Mouse (Mus musculus) megakaryocyte, embryonic 14.5 days (primary cell): ENCODE measurements around the gene Smcr8. TPM values are rescaled to one million over a fixed set of nuclear protein-coding genes. Genes with fewer than 3 reads are reported as not detected.

Source experiments
- H3K27me3 ChIP-seq: replicated peaks from 2 replicates; pipeline ENCODE3; 2012; ENCODE audit warnings: inconsistent platforms
- H3K36me3 ChIP-seq: replicated peaks from 2 replicates; pipeline ENCODE3; 2012; ENCODE audit warnings: low read length, inconsistent platforms, mixed read lengths
- H3K4me1 ChIP-seq: 2 replicates; pipeline ENCODE4 v1.6.1; 2012; ENCODE audit warnings: inconsistent platforms
- H3K4me3 ChIP-seq: replicated peaks from 2 replicates; pipeline ENCODE3; 2012; ENCODE audit warnings: moderate library complexity, mild to moderate bottlenecking, inconsistent platforms
- H3K9me3 ChIP-seq: 2 replicates; pipeline ENCODE4 v1.6.1; 2012; ENCODE audit warnings: inconsistent platforms
- FLI1 ChIP-seq: IDR thresholded peaks from 2 replicates; pipeline ENCODE4 v1.6.1; 2012; ENCODE audit warnings: low read length, inconsistent platforms, mixed read lengths
- GATA1 ChIP-seq: IDR thresholded peaks from 3 replicates; pipeline ENCODE4 v1.6.1; 2012; ENCODE audit warnings: mixed read lengths, low read length, inconsistent platforms, borderline replicate concordance
- polyA plus RNA-seq: library from polyadenylated mRNA; stranded (reverse); fragments of >175 nt; gene quantifications from 2 replicates; pipeline ENCODE4 v1.2.3, GENCODE M21; 2012; ENCODE audit warnings: low replicate concordance; ENCODE audit not compliant: insufficient read depth

The Smcr8 gene
- polyA plus RNA-seq, 1 experiment = 0.50 TPM

GRCm38 (mm10) chr11:60777801-60778370, 562 bp downstream of the Smcr8 start:
- TF ChIP-seq GATA1 (no peak), FLI1 (no peak)
- peak overlapping the region; percentile 99 for H3K4me3 ChIP-seq
- H3K9me3 ChIP-seq = no peaks in the 10 kb centered on the region
- peaks cover 47% of the 10 kb centered on the region for H3K36me3 ChIP-seq
- no peaks in the 10 kb centered on the region for H3K27me3 ChIP-seq
- peaks cover 78% of the 10 kb centered on the region for H3K4me1 ChIP-seq

GRCm38 (mm10) chr11:60779673-60780189, 2.4 kb downstream of the Smcr8 start:
- Histone ChIP-seq H3K27me3 (no peaks in the 10 kb centered on the region), H3K4me1 (peaks cover 80% of the 10 kb centered on the region), H3K9me3 (no peaks in the 10 kb centered on the region), H3K4me3 (peak overlapping the region; percentile 89), H3K36me3 (peaks cover 64% of the 10 kb centered on the region)
- TF ChIP-seq FLI1 = no peak
- no peak for TF ChIP-seq GATA1

- no peaks in the 10 kb centered on the region for H3K27me3 ChIP-seq
Measured at GRCm38 (mm10) chr11:60784179-60784922, 7.0 kb downstream of the Smcr8 start.

GRCm38 (mm10) chr11:60787595-60787994, 10.3 kb downstream of the Smcr8 start:
- no peaks in the 10 kb centered on the region for H3K9me3 ChIP-seq
- H3K4me1 ChIP-seq = peaks cover 36% of the 10 kb centered on the region
- TF ChIP-seq FLI1 (no peak), GATA1 (no peak)
- no peak overlapping the region for H3K4me3 ChIP-seq
- H3K27me3 ChIP-seq = no peaks in the 10 kb centered on the region
- peaks cover 92% of the 10 kb centered on the region for H3K36me3 ChIP-seq

More at GRCm38 (mm10) chr11:60784179-60784922, 7.0 kb downstream of the Smcr8 start:
- no peak overlapping the region for H3K4me3 ChIP-seq
- H3K36me3 ChIP-seq = peaks cover 97% of the 10 kb centered on the region
- H3K4me1 ChIP-seq = peaks cover 68% of the 10 kb centered on the region
- H3K9me3 ChIP-seq = no peaks in the 10 kb centered on the region
- TF ChIP-seq GATA1 = no peak
- TF ChIP-seq FLI1 = no peak

GRCm38 (mm10) chr11:60790472-60790871, 13.1 kb downstream of the Smcr8 start:
- peaks cover 88% of the 10 kb centered on the region for H3K36me3 ChIP-seq
- no peaks in the 10 kb centered on the region for H3K27me3 ChIP-seq
- H3K9me3 ChIP-seq = no peaks in the 10 kb centered on the region
- no peak overlapping the region for H3K4me3 ChIP-seq
- H3K4me1 ChIP-seq = peaks cover 14% of the 10 kb centered on the region
- TF ChIP-seq GATA1 = no peak
- TF ChIP-seq FLI1 = no peak

GRCm38 (mm10) chr11:60796342-60796741, 19.0 kb downstream of the Smcr8 start:
- TF ChIP-seq FLI1 (no peak), GATA1 (no peak)
- Histone ChIP-seq H3K9me3 (no peaks in the 10 kb centered on the region), H3K4me1 (no peaks in the 10 kb centered on the region), H3K4me3 (no peak overlapping the region), H3K36me3 (peaks cover 85% of the 10 kb centered on the region), H3K27me3 (no peaks in the 10 kb centered on the region)

- Histone ChIP-seq H3K27me3 (no peaks in the 10 kb centered on the region), H3K9me3 (no peaks in the 10 kb centered on the region), H3K36me3 (peaks cover 79% of the 10 kb centered on the region), H3K4me1 (peaks cover 6% of the 10 kb centered on the region; the same call in 1 of the 2 replicates), H3K4me3 (no peak overlapping the region)
- TF ChIP-seq GATA1 (no peak), FLI1 (no peak)
Measured at GRCm38 (mm10) chr11:60799977-60800376, 22.7 kb downstream of the Smcr8 start.

- no peaks in the 10 kb centered on the region for H3K27me3 ChIP-seq
- H3K4me3 ChIP-seq = no peak overlapping the region
- H3K9me3 ChIP-seq = no peaks in the 10 kb centered on the region
- peaks cover 6% of the 10 kb centered on the region; the same call in 1 of the 2 replicates for H3K4me1 ChIP-seq
- peaks cover 73% of the 10 kb centered on the region for H3K36me3 ChIP-seq
- no peak for TF ChIP-seq GATA1
- TF ChIP-seq FLI1 = no peak
Measured at GRCm38 (mm10) chr11:60800892-60801291, 23.6 kb downstream of the Smcr8 start.

GRCm38 (mm10) chr11:60808286-60809070, 31.2 kb downstream of the Smcr8 start:
- no peak for TF ChIP-seq FLI1
- TF ChIP-seq GATA1 = no peak
- H3K36me3 ChIP-seq = peaks cover 16% of the 10 kb centered on the region
- no peak overlapping the region for H3K4me3 ChIP-seq
- no peaks in the 10 kb centered on the region for H3K27me3 ChIP-seq
- H3K4me1 ChIP-seq = peaks cover 34% of the 10 kb centered on the region
- 0 out of 2 replicates have a peak, but pooled peaks cover 5% of the 10 kb centered on the region for H3K9me3 ChIP-seq
